Mouse (Mus musculus) hindbrain, embryonic 10.5 days (tissue): Measurements from ENCODE around the gene Nhlrc2. TPM values are rescaled to one million over a fixed set of nuclear protein-coding genes. Genes with fewer than 3 reads are reported as not detected.

Experiments used
- DNase-seq: peaks from one replicate; pipeline ENCODE4 v3.0.0-alpha.2; 2017; ENCODE audit warnings: low spot score
- H3K27ac ChIP-seq: fragments of 300-500 bp; sonication (generic); 2 replicates; pipeline ENCODE4 v1.5.1; 2016; ENCODE audit warnings: mild to moderate bottlenecking, moderate library complexity
- H3K27me3 ChIP-seq: fragments of 300-500 bp; sonication (generic); 2 replicates; pipeline ENCODE4 v1.6.1; 2016; ENCODE audit warnings: mild to moderate bottlenecking; ENCODE audit not compliant: poor library complexity, insufficient read depth, severe bottlenecking
- H3K36me3 ChIP-seq: fragments of 300-500 bp; sonication (generic); 2 replicates; pipeline ENCODE4 v1.6.1; 2016; ENCODE audit warnings: mild to moderate bottlenecking, moderate library complexity
- H3K4me1 ChIP-seq: fragments of 300-500 bp; sonication (generic); replicated peaks from 2 replicates; pipeline ENCODE4 v1.6.1; 2016; ENCODE audit warnings: mild to moderate bottlenecking
- H3K4me3 ChIP-seq: fragments of 300-500 bp; sonication (generic); 2 replicates; pipeline ENCODE4 v1.5.1; 2016; ENCODE audit warnings: mild to moderate bottlenecking, moderate library complexity
- H3K9me3 ChIP-seq: fragments of 300-500 bp; sonication (generic); 2 replicates; pipeline ENCODE4 v1.6.1; 2016; ENCODE audit warnings: mild to moderate bottlenecking, moderate library complexity
- WGBS: fragments of 180-500 bp; shearing (Covaris S2); methylation state at CpG from one replicate; pipeline ENCODE4 v1.1.7; 2016; 5-methylcytosine and 5-hydroxymethylcytosine counted together
- polyA plus RNA-seq: library from polyadenylated mRNA; unstranded; fragments of >200 nt; fragmentation: Nextera tagmentation; extraction: Ambion mirVana; gene quantifications from 2 replicates; pipeline ENCODE4 v1.2.1, GENCODE M21; 2016

Gene Nhlrc2
- polyA plus RNA-seq, 1 experiment from 2014 or later: 13.1 TPM

GRCm38 (mm10) chr19:56544681-56545388 is 3.2 kb upstream of the Nhlrc2 start:
- Histone ChIP-seq H3K4me3 (no peak overlapping the region), H3K27ac (no peak overlapping the region), H3K9me3 (no peaks in the 10 kb centered on the region), H3K27me3 (no peaks in the 10 kb centered on the region), H3K36me3 (peaks cover 47% of the 10 kb centered on the region), H3K4me1 (peaks cover 21% of the 10 kb centered on the region)
- DNase-seq: no peak
- WGBS: 94% methylated on average over 13 of the region's 13 CpGs

- Histone ChIP-seq H3K36me3 (peaks cover 40% of the 10 kb centered on the region), H3K4me3 (no peak overlapping the region), H3K27me3 (no peaks in the 10 kb centered on the region), H3K4me1 (peaks cover 30% of the 10 kb centered on the region), H3K9me3 (no peaks in the 10 kb centered on the region), H3K27ac (no peak overlapping the region)
- DNase-seq: no peak
Observed at GRCm38 (mm10) chr19:56546031-56546430, 2.0 kb upstream of the Nhlrc2 start.

- peak; percentile 67 for DNase-seq
- peak within 1 kb of the TSS; percentile 94 for H3K4me3 ChIP-seq
- H3K36me3 ChIP-seq: peaks cover 42% of the 10 kb centered on the region
- peaks cover 30% of the 10 kb centered on the region for H3K4me1 ChIP-seq
- H3K27ac ChIP-seq: peak within 1 kb of the TSS; percentile 99
- H3K27me3 ChIP-seq: no peaks in the 10 kb centered on the region
- 11% methylated on average over 20 of the region's 20 CpGs for WGBS
- H3K9me3 ChIP-seq: no peaks in the 10 kb centered on the region
Observed at GRCm38 (mm10) chr19:56547456-56548229, 418 bp upstream of the Nhlrc2 start, which contains the start of gene Dclre1a. Gene Dclre1a (minus strand): TSS chr19:56548222.

GRCm38 (mm10) chr19:56549033-56549680 is 1.1 kb downstream of the Nhlrc2 start:
- Histone ChIP-seq H3K36me3 (peaks cover 45% of the 10 kb centered on the region), H3K4me1 (peaks cover 30% of the 10 kb centered on the region), H3K4me3 (peak overlapping the region; percentile 94), H3K27me3 (no peaks in the 10 kb centered on the region), H3K9me3 (no peaks in the 10 kb centered on the region), H3K27ac (peak overlapping the region; percentile 99)
- 30% methylated on average over 18 of the region's 18 CpGs for WGBS
- no peak for DNase-seq

- Histone ChIP-seq H3K4me3 (no peak overlapping the region), H3K36me3 (peaks cover 64% of the 10 kb centered on the region), H3K27ac (no peak overlapping the region), H3K4me1 (peaks cover 20% of the 10 kb centered on the region), H3K27me3 (no peaks in the 10 kb centered on the region), H3K9me3 (no peaks in the 10 kb centered on the region)
- WGBS: 96% methylated on average over 3 of the region's 3 CpGs
- no peak for DNase-seq
Observed at GRCm38 (mm10) chr19:56553177-56553576, 5.1 kb downstream of the Nhlrc2 start.

GRCm38 (mm10) chr19:56555972-56556371 is 7.9 kb downstream of the Nhlrc2 start:
- WGBS: 90% methylated on average over 5 of the region's 5 CpGs
- H3K4me3 ChIP-seq: no peak overlapping the region
- no peak for DNase-seq
- no peaks in the 10 kb centered on the region for H3K27me3 ChIP-seq
- H3K36me3 ChIP-seq: peaks cover 84% of the 10 kb centered on the region
- no peak overlapping the region for H3K27ac ChIP-seq
- no peaks in the 10 kb centered on the region for H3K9me3 ChIP-seq
- H3K4me1 ChIP-seq: no peaks in the 10 kb centered on the region

GRCm38 (mm10) chr19:56562433-56563138 is 14.5 kb downstream of the Nhlrc2 start:
- no peak overlapping the region for H3K27ac ChIP-seq
- no peaks in the 10 kb centered on the region for H3K9me3 ChIP-seq
- no peak overlapping the region for H3K4me3 ChIP-seq
- H3K36me3 ChIP-seq: peaks cover 36% of the 10 kb centered on the region
- no peak for DNase-seq
- no peaks in the 10 kb centered on the region for H3K27me3 ChIP-seq
- 94% methylated on average over 9 of the region's 9 CpGs for WGBS
- H3K4me1 ChIP-seq: 0 out of 2 replicates have a peak, but pooled peaks cover 3% of the 10 kb centered on the region

- peaks cover 27% of the 10 kb centered on the region for H3K36me3 ChIP-seq
- no peak for DNase-seq
- 93% methylated on average over 3 of the region's 3 CpGs for WGBS
- H3K4me3 ChIP-seq: no peak overlapping the region
- H3K27me3 ChIP-seq: no peaks in the 10 kb centered on the region
- 0 out of 2 replicates have a peak, but pooled peaks cover 3% of the 10 kb centered on the region for H3K4me1 ChIP-seq
- H3K9me3 ChIP-seq: no peaks in the 10 kb centered on the region
- no peak overlapping the region for H3K27ac ChIP-seq
Observed at GRCm38 (mm10) chr19:56563469-56563868, 15.4 kb downstream of the Nhlrc2 start.

GRCm38 (mm10) chr19:56565358-56565757 is 17.3 kb downstream of the Nhlrc2 start:
- H3K9me3 ChIP-seq: no peaks in the 10 kb centered on the region
- DNase-seq: no peak
- 0 out of 2 replicates have a peak, but pooled peaks cover 3% of the 10 kb centered on the region for H3K4me1 ChIP-seq
- H3K36me3 ChIP-seq: peaks cover 14% of the 10 kb centered on the region
- 75% methylated on average over 6 of the region's 6 CpGs for WGBS
- no peak overlapping the region for H3K27ac ChIP-seq
- H3K27me3 ChIP-seq: no peaks in the 10 kb centered on the region
- H3K4me3 ChIP-seq: no peak overlapping the region

GRCm38 (mm10) chr19:56566041-56566440 is 18.0 kb downstream of the Nhlrc2 start:
- H3K4me3 ChIP-seq: no peak overlapping the region
- H3K27ac ChIP-seq: no peak overlapping the region
- no peak for DNase-seq
- 91% methylated on average over 4 of the region's 4 CpGs for WGBS
- 0 out of 2 replicates have a peak, but pooled peaks cover 3% of the 10 kb centered on the region for H3K4me1 ChIP-seq
- H3K36me3 ChIP-seq: peaks cover 17% of the 10 kb centered on the region
- no peaks in the 10 kb centered on the region for H3K9me3 ChIP-seq
- no peaks in the 10 kb centered on the region for H3K27me3 ChIP-seq

- no peak for DNase-seq
- Histone ChIP-seq H3K9me3 (no peaks in the 10 kb centered on the region), H3K4me1 (no peaks in the 10 kb centered on the region), H3K36me3 (peaks cover 20% of the 10 kb centered on the region), H3K27ac (no peak overlapping the region), H3K27me3 (no peaks in the 10 kb centered on the region), H3K4me3 (no peak overlapping the region)
- 90% methylated on average over 6 of the region's 6 CpGs for WGBS
Observed at GRCm38 (mm10) chr19:56566940-56567339, 18.9 kb downstream of the Nhlrc2 start.

GRCm38 (mm10) chr19:56570781-56571180 is 22.7 kb downstream of the Nhlrc2 start:
- Histone ChIP-seq H3K4me1 (no peaks in the 10 kb centered on the region), H3K9me3 (no peaks in the 10 kb centered on the region), H3K27ac (no peak overlapping the region), H3K4me3 (no peak overlapping the region), H3K36me3 (peaks cover 35% of the 10 kb centered on the region), H3K27me3 (no peaks in the 10 kb centered on the region)
- no peak for DNase-seq
- WGBS: 94% methylated on average over 8 of the region's 8 CpGs
